Mouse (Mus musculus) liver, embryonic 16.5 days (tissue): ENCODE measurements around the gene Tfap2d. TPM values are rescaled to one million over a fixed set of nuclear protein-coding genes. Genes with fewer than 3 reads are reported as not detected.
A peak's percentile ranks its signal among the peaks of the same experiment; 100 is the strongest.

Experiments
- ATAC-seq: fragments of 200-750 bp; cut with Nextera tagmentation; 2 replicates; pipeline ENCODE4 v1.8.0; 2017; ENCODE audit warnings: low read depth, mild to moderate bottlenecking, moderate number of reproducible peaks, moderate library complexity
- H3K27ac ChIP-seq: fragments of 300-500 bp; sonication (generic); 2 replicates; pipeline ENCODE4 v1.5.1; 2014; ENCODE audit warnings: mild to moderate bottlenecking, low read length
- H3K27me3 ChIP-seq: fragments of 300-500 bp; sonication (generic); 2 replicates; pipeline ENCODE4 v1.6.1; 2014; ENCODE audit warnings: low read depth, low read length, mixed read lengths; ENCODE audit not compliant: control insufficient read depth, insufficient read depth
- H3K36me3 ChIP-seq: fragments of 300-500 bp; sonication (generic); 2 replicates; pipeline ENCODE4 v1.6.1; 2014; ENCODE audit warnings: mild to moderate bottlenecking; ENCODE audit not compliant: control insufficient read depth, insufficient read depth
- H3K4me1 ChIP-seq: fragments of 300-500 bp; sonication (generic); 2 replicates; pipeline ENCODE4 v1.6.1; 2014; ENCODE audit warnings: low read depth, low read length, mixed read lengths; ENCODE audit not compliant: control insufficient read depth
- H3K4me2 ChIP-seq: fragments of 300-500 bp; sonication (generic); 2 replicates; pipeline ENCODE4 v1.6.1; 2014; ENCODE audit warnings: low read depth, low read length, mixed read lengths
- H3K4me3 ChIP-seq: fragments of 300-500 bp; sonication (generic); 2 replicates; pipeline ENCODE4 v1.5.1; 2014; ENCODE audit warnings: low read depth, mild to moderate bottlenecking, low read length
- H3K9ac ChIP-seq: fragments of 300-500 bp; sonication (generic); 2 replicates; pipeline ENCODE4 v1.6.1; 2014; ENCODE audit warnings: low read depth, low read length
- H3K9me3 ChIP-seq: fragments of 300-500 bp; sonication (generic); replicated peaks from 2 replicates; pipeline ENCODE4 v1.6.1; 2016; ENCODE audit warnings: low read length; ENCODE audit not compliant: control insufficient read depth
- WGBS: fragments of 180-500 bp; shearing (Covaris S2); extraction: QIAGEN DNeasy Blood & Tissue Kit; methylation state at CpG from one replicate; pipeline ENCODE4 v1.1.7; 2014; ENCODE audit not compliant: insufficient replicate concordance; 5-methylcytosine and 5-hydroxymethylcytosine counted together
- polyA plus RNA-seq: library from polyadenylated mRNA; unstranded; fragments of >200 nt; fragmentation: Nextera tagmentation; extraction: Ambion mirVana; gene quantifications from 2 replicates; pipeline ENCODE4 v1.2.1, GENCODE M21; 2015

The Tfap2d gene
- polyA plus RNA-seq, 1 experiment from 2014 or later = not detected

DNA sequence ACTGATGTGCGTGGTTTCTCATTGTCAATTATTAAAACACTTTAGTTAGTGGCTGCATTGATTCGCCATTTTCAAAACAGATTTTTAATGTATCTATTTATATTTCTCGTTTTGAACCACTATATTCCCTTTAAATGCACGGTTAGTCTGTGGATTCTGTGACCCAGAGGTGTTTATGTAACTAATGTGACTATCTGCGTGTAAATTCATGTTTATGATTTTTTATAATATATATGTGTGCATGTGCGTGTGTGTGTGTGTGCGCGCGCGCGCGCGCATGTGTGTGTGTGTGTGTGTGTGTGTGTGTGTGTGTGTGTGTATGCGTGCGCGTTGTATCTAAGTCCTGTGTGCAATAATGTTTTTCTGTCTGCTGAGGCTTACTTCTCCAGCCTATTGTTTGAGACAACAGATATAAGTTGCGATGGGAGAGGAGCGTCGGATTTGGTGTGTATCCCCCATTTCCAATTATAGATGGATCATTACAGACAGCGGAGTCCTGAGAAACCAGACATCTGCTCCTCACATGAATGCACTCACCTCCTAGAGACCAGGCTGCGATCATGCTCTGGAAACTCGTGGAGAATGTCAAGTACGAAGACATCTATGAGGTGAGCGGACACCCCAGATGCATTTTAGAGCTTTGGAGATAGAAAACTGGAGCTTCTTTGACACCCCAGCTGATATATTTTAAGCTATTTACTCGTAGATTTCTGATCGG lies 106.0 kb downstream of the Tfap2d start, which contains the start of gene Tfap2b:
Gene Tfap2b, plus strand, starts transcription at position 274 of the 718 bp plus-strand sequence.
- WGBS = 3% methylated on average over 26 of the region's 26 CpGs
- Histone ChIP-seq H3K4me2 (no peak within 1 kb of the TSS; the same call in 1 of the 2 replicates), H3K4me3 (no peak within 1 kb of the TSS)

GRCm38 (mm10) chr1:19209359-19209745 lies 106.5 kb downstream of the Tfap2d start:
- Histone ChIP-seq H3K9ac (no peak overlapping the region), H3K27me3 (peaks cover 61% of the 10 kb centered on the region), H3K36me3 (no peaks in the 10 kb centered on the region), H3K4me1 (no peaks in the 10 kb centered on the region), H3K4me2 (no peak overlapping the region), H3K27ac (no peak overlapping the region), H3K9me3 (no peaks in the 10 kb centered on the region), H3K4me3 (no peak overlapping the region)
- ATAC-seq = no peak
- WGBS = 2% methylated on average over 10 of the region's 10 CpGs

More for the DNA sequence above, 106.0 kb downstream of the Tfap2d start, which contains the start of gene Tfap2b:
- Histone ChIP-seq H3K36me3 (no peaks in the 10 kb centered on the region), H3K4me1 (no peaks in the 10 kb centered on the region), H3K9ac (no peak within 1 kb of the TSS), H3K27ac (no peak within 1 kb of the TSS), H3K9me3 (no peaks in the 10 kb centered on the region), H3K27me3 (peaks cover 55% of the 10 kb centered on the region)
- no peak for ATAC-seq

GRCm38 (mm10) chr1:19209776-19210175 lies 107.0 kb downstream of the Tfap2d start:
- Histone ChIP-seq H3K4me3 (no peak overlapping the region; the same call in 1 of the 2 replicates), H3K9ac (no peak overlapping the region), H3K9me3 (no peaks in the 10 kb centered on the region), H3K27me3 (peaks cover 65% of the 10 kb centered on the region), H3K4me1 (no peaks in the 10 kb centered on the region), H3K36me3 (no peaks in the 10 kb centered on the region), H3K4me2 (peak overlapping the region; percentile 36), H3K27ac (no peak overlapping the region)
- ATAC-seq = no peak
- 1% methylated on average over 31 of the region's 31 CpGs for WGBS

- Histone ChIP-seq H3K4me2 (peak overlapping the region; percentile 36), H3K27me3 (peaks cover 69% of the 10 kb centered on the region), H3K9me3 (no peaks in the 10 kb centered on the region), H3K4me3 (no peak overlapping the region), H3K27ac (no peak overlapping the region), H3K36me3 (no peaks in the 10 kb centered on the region), H3K4me1 (no peaks in the 10 kb centered on the region), H3K9ac (no peak overlapping the region)
- no peak for ATAC-seq
- WGBS = under 1% methylated on average over 30 of the region's 30 CpGs
Observed at GRCm38 (mm10) chr1:19210215-19211032, 107.6 kb downstream of the Tfap2d start.

DNA sequence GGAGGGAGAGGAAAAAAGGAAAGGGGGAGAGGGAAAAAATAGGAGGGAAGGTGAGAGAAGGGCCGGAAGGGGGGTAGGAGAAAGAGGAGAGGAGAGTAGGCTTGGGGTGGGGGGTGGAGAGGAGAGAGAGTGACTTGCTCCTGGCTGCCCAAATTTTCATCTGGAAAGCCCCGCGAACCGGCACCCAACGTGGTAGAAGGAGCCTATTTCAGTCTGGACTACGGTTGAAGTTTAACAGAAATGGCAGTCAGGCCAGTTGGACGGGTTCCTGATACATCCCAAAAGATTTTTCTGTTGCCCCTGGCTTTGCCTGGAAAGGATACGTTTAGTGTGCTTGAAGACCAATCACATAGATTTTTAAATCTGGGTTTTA lies 108.2 kb downstream of the Tfap2d start:
- H3K9me3 ChIP-seq = no peaks in the 10 kb centered on the region
- H3K4me2 ChIP-seq = no peak overlapping the region
- H3K4me1 ChIP-seq = no peaks in the 10 kb centered on the region
- ATAC-seq = no peak
- no peak overlapping the region for H3K4me3 ChIP-seq
- no peak overlapping the region for H3K9ac ChIP-seq
- no peaks in the 10 kb centered on the region for H3K36me3 ChIP-seq
- H3K27ac ChIP-seq = no peak overlapping the region
- 3% methylated on average over 8 of the region's 8 CpGs for WGBS
- peaks cover 67% of the 10 kb centered on the region for H3K27me3 ChIP-seq

- Histone ChIP-seq H3K4me1 (no peaks in the 10 kb centered on the region), H3K4me3 (no peak overlapping the region), H3K9me3 (no peaks in the 10 kb centered on the region), H3K27me3 (peaks cover 69% of the 10 kb centered on the region), H3K27ac (no peak overlapping the region), H3K4me2 (no peak overlapping the region), H3K36me3 (no peaks in the 10 kb centered on the region), H3K9ac (no peak overlapping the region)
- under 1% methylated on average over 15 of the region's 15 CpGs for WGBS
- ATAC-seq = no peak
Observed at GRCm38 (mm10) chr1:19211546-19212154, 108.8 kb downstream of the Tfap2d start.

GRCm38 (mm10) chr1:19212691-19213090 lies 109.9 kb downstream of the Tfap2d start:
- Histone ChIP-seq H3K9ac (no peak overlapping the region), H3K27me3 (peaks cover 68% of the 10 kb centered on the region), H3K4me2 (no peak overlapping the region), H3K4me3 (no peak overlapping the region), H3K9me3 (no peaks in the 10 kb centered on the region), H3K27ac (no peak overlapping the region), H3K4me1 (no peaks in the 10 kb centered on the region), H3K36me3 (no peaks in the 10 kb centered on the region)
- 0% methylated on average over 4 of the region's 4 CpGs for WGBS
- no peak for ATAC-seq

DNA sequence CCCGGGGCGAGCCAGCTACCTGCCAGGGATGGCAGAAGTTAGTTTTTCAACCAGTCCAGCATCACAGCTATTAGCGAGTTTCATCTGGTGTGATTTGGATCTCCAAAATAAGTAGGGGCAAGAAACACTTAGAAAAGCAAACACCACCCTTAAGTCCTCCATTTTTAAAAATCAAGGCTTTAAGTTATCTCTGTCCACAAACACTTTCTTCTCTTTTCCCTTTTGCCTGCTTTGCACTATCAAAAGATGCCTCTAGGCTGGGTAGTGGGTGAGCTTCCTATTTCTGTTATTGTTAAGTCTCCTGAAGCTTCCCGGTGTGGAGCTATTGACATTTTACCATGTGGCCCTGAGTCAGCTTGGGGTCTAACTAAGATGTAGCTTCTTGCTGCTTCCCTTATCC lies 110.3 kb downstream of the Tfap2d start:
- WGBS = 2% methylated on average over 4 of the region's 4 CpGs
- peaks cover 73% of the 10 kb centered on the region for H3K27me3 ChIP-seq

More for the DNA sequence above, 110.3 kb downstream of the Tfap2d start:
- no peak for ATAC-seq
- no peak overlapping the region for H3K27ac ChIP-seq
- no peaks in the 10 kb centered on the region for H3K36me3 ChIP-seq
- no peak overlapping the region for H3K4me3 ChIP-seq
- H3K4me1 ChIP-seq = no peaks in the 10 kb centered on the region
- no peak overlapping the region for H3K4me2 ChIP-seq
- no peak overlapping the region for H3K9ac ChIP-seq
- H3K9me3 ChIP-seq = no peaks in the 10 kb centered on the region
